Mouse (Mus musculus): ENCODE measurements around the gene Pin1.

The Pin1 gene

GRCm38 (mm10) chr9:20703832-20704380 is 52.0 kb downstream of the Pin1 start:
- ATAC-seq (ENCODE audit: low TSS enrichment): peak; percentile 60

GRCm38 (mm10) chr9:20705420-20705819 is 53.5 kb downstream of the Pin1 start:
- no peak for ATAC-seq (ENCODE audit: low TSS enrichment)

DNA sequence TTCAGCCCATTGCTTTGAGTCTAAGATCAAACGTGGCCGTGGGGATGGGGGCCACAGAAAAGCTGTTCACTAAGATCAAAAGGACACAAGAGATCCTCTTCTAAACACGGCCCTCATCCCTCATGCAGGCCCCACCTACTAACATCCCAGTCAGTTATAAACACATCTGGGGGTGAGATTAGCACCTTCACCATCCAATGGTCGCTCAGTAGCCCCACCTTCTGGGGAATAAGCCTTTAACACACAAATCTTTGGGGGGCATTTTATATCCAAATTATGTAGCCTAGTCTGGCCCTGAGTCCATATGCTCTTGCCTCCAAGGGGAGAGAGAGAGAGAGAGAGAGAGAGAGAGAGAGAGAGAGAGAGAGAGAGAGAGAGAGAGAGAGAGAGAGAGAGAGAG is 54.1 kb downstream of the Pin1 start:
- ATAC-seq (ENCODE audit: low TSS enrichment): no peak

DNA sequence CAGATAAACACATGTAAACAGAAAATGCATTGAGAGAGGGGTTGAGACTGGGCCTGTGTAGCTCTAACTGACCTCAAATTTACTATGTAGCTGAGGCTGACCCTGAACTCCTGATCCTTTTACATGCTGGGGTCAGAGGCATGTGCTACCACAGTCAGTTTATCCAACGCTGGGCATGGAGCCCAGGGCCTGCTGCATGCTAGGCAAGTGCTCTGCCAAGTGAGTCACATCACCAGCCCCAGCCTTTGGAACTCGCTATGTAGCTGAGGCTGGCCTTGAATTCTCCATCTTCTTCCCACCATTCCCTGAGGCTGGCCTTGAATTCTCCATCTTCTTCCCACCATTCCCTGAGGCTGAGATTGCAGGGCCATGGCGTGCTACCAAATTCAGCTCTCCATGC is 58.6 kb downstream of the Pin1 start:
- peak; percentile 27; the same call in 1 of the 2 replicates for ATAC-seq (ENCODE audit: low TSS enrichment)

DNA sequence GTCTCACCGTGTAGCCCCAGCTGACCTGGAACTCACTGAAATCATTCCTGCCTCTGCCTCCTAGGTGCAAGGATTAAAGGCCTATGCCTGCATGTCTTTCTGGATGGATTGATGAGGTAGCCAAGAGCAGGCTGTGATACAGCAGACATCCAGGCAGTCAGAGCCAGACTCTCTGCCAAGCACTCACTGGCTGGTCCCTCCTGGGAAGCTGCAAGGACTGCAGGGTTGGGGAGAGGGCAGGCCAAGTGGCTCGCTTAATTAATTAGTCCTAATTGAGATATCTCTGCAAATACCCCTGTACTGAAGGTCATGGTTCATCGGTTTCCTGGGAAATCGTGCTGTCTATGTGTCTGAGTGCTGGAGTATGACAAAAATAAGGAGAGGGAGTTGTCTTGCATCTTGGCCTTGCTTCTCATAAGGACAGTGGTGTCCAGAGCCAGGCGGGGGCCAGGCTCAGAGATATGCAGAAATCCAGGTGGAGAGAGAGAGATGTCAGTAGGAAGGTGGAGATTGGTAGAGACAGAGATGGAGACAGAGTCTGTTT is 61.1 kb downstream of the Pin1 start:
- ATAC-seq (ENCODE audit: low TSS enrichment): 0 out of 2 replicates have a peak, but pooled peaks have one; percentile 22

DNA sequence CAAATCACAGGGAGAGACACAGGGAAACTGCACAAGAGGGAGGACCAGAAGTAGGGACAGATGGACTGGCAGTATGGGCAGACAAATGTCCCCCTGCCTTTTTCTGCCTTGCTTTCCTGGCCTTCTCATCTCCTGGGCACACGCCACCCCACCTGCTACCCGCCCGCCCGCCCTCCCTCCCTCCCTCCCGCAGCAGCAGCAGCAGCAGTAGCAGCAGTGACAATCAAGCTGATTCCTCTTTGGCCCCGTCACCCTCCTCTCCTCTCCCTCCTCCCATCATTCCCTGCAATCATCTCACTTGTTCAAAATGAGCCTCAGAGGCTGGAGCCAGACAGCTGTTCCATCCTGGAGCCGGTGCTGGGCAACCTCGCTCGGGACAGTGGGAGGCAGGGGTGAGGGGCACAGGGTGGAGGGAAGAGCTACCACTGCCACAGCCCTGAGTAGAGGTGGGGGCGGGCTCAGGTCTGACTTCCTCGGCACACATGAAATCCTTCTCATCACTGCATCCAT is 61.6 kb downstream of the Pin1 start:
- peak; percentile 47; the same call in 1 of the 2 replicates for ATAC-seq (ENCODE audit: low TSS enrichment)

DNA sequence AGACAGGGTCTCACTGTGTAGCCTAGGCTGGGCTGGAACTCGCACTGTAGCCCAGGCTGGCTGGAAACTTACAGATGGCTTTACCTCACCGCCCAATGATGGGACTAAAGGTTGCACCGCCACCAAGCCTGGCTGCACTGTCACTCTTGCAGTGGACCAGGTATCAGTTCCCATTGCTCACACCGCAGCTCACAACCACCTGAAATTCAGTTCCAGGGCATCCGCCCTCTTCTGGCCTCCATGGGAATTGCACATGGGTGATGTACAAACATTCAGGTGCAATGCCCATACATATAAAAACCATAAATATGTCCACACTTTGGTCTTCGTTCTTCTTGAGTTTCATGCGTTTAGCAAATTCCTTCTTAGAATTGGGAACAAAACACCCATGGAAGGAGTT is 63.4 kb downstream of the Pin1 start:
- ATAC-seq (ENCODE audit: low TSS enrichment): no peak
